Mouse (Mus musculus): ENCODE measurements at regions not wholly inside any gene's neighbourhood (a gene's known extent, or its start where the extent isn't known, plus 50 kb on each side); places are given as distances from the start of the nearest gene placed in this dataset.

DNA sequence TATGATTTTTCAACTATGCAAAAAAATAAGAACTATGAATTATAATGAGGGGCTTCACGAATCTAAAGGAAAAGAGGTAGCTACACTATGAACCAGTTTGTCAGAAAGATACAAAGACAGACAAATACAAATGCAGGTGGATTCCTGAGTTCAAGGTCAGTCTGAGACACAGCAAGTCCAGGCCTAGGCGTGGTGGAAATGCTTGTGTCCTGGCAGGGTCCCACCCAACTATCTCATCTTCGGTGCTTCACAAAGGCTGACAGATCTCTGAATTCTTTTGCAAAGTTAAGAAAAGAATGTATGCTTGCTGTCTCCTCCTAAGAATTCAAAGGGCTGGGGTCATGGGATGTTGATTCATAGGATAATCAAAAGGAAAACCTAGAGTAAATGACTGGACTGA is 132.9 kb upstream of the Abca1 start:
- WGBS: 91% methylated on average over 3 of the region's 3 CpGs
- 0 out of 2 replicates have a peak, but pooled peaks cover 2% of the 10 kb centered on the region for H3K9me3 ChIP-seq (replicated peaks)
- H3K4me3 ChIP-seq (replicated peaks): no peak overlapping the region

GRCm38 (mm10) chr4:53277741-53278525 is 118.2 kb upstream of the Abca1 start:
- H3K4me1 ChIP-seq: peaks cover 8% of the 10 kb centered on the region
- H3K9ac ChIP-seq: no peak overlapping the region
- H3K9me3 ChIP-seq (replicated peaks): no peaks in the 10 kb centered on the region
- no peaks in the 10 kb centered on the region for H3K27me3 ChIP-seq
- 0 out of 2 replicates have a peak overlapping the region, but pooled peaks have one; percentile 4 for H3K4me2 ChIP-seq
- WGBS: 40% methylated on average over 12 of the region's 12 CpGs
- ATAC-seq (replicated peaks; ENCODE audit: low FRiP score): peak; percentile 49; the same call in 1 of the 2 replicates
- H3K4me3 ChIP-seq (replicated peaks): no peak overlapping the region
- no peak overlapping the region for H3K27ac ChIP-seq
- H3K36me3 ChIP-seq: no peaks in the 10 kb centered on the region

More for the DNA sequence above, 132.9 kb upstream of the Abca1 start:
- Histone ChIP-seq H3K4me1 (no peaks in the 10 kb centered on the region), H3K4me2 (no peak overlapping the region), H3K27ac (no peak overlapping the region), H3K9ac (no peak overlapping the region), H3K36me3 (no peaks in the 10 kb centered on the region), H3K27me3 (no peaks in the 10 kb centered on the region)
- no peak for ATAC-seq (replicated peaks; ENCODE audit: low FRiP score)

DNA sequence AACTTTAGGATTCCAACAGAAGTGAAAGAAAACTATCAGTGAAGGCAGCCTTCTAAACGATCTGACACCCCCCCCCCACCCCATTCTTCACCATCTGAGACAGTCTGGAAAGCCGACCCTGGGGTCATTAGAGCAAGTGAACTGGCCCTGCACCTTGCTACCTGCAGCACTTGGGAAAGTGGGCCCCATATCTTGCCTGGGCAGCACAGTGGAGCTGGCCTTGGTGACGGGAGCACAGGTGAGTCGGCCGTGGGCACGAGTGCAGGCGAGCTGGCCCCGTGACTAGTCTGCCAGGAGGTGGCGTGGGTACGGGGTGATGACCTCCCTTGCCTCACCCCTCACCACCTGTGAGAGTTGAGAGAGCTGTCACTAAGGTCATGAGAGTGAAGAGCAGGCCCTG is 110.7 kb upstream of the Abca1 start:
- H3K4me3 ChIP-seq (replicated peaks): no peak overlapping the region
- H3K9me3 ChIP-seq (replicated peaks): no peaks in the 10 kb centered on the region
- no peak overlapping the region for H3K4me2 ChIP-seq
- ATAC-seq (replicated peaks; ENCODE audit: low FRiP score): no peak
- WGBS: 85% methylated on average over 10 of the region's 10 CpGs
- H3K9ac ChIP-seq: no peak overlapping the region
- H3K36me3 ChIP-seq: no peaks in the 10 kb centered on the region
- no peak overlapping the region for H3K27ac ChIP-seq
- H3K4me1 ChIP-seq: no peaks in the 10 kb centered on the region
- H3K27me3 ChIP-seq: no peaks in the 10 kb centered on the region

DNA sequence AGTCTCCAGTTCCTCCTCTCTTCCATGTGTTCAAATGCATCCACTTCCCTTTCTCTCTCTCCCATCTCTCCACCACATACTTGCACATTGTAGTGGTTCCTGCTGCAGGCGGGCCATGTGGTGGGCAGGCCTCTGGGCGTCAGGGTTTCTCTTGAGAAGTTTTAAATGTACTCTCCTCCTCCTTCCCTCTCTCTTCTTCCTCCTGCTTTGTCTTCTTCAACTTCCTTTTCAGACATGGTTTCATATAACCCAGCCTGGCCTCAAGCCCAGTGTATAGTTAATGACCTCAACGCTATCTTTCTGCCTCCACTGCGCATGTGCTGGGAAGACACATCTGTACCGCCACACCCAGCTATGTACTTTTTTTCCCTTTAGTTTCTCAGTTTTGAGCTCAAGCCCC is 110.3 kb upstream of the Abca1 start:
- no peaks in the 10 kb centered on the region for H3K36me3 ChIP-seq
- no peak overlapping the region for H3K27ac ChIP-seq
- no peaks in the 10 kb centered on the region for H3K27me3 ChIP-seq
- ATAC-seq (replicated peaks; ENCODE audit: low FRiP score): no peak
- WGBS: 84% methylated on average over 5 of the region's 5 CpGs
- no peak overlapping the region for H3K9ac ChIP-seq
- H3K4me3 ChIP-seq (replicated peaks): no peak overlapping the region
- H3K4me1 ChIP-seq: no peaks in the 10 kb centered on the region
- H3K4me2 ChIP-seq: no peak overlapping the region
- no peaks in the 10 kb centered on the region for H3K9me3 ChIP-seq (replicated peaks)

DNA sequence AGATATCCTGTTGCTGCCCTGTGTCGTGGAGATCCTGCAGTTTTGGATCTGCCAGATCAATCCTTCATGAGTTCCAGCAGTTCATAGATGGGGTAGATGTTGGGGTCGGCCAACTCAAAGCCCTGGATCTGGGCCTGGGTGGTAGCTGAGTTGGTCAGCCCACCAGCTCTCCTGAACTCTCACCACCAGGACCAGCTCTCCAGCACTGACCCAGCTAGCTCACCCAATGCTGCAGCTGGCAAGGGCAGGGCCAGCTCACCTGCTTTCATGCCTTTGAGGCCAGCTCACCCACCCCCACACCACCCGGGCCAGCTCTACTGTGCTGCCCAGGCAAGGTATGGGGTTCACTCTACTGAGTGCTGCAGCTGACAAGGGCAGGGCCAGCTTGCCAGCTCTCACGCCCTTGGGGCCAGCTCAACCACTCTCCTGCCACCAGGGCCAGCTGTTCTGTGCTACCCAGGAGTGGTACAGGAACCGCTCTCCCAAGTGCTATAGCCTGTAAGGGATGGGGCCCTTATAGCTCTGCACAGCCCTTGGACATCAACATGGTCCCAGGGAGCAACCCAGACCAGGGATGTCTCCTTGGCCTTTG is 109.7 kb upstream of the Abca1 start:
- Histone ChIP-seq H3K27me3 (no peaks in the 10 kb centered on the region), H3K9me3 (replicated peaks) (no peaks in the 10 kb centered on the region), H3K4me1 (no peaks in the 10 kb centered on the region), H3K36me3 (no peaks in the 10 kb centered on the region), H3K9ac (no peak overlapping the region), H3K27ac (no peak overlapping the region), H3K4me2 (no peak overlapping the region), H3K4me3 (replicated peaks) (no peak overlapping the region)
- no peak for ATAC-seq (replicated peaks; ENCODE audit: low FRiP score)
- 92% methylated on average over 5 of the region's 5 CpGs for WGBS

DNA sequence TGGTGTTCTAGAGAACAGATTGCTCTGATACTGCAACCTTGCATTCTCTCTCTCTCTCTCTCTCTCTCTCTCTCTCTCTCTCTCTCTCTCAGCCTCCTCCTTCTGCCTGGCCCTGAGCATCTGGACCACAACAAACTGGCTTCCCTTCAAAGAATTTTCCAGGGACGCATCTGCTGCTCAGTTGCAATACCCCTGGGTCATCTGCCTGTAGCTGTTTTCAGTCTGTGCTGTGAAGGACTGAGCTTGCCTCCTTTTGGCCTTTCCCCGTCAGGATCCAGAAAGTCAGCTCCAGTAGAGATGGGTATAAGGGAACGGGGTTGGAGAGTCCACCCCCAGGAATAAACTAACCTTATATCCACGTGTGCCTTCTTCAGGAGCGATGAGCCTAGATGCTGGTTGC is 105.2 kb upstream of the Abca1 start:
- Histone ChIP-seq H3K36me3 (no peaks in the 10 kb centered on the region), H3K9ac (no peak overlapping the region), H3K9me3 (replicated peaks) (no peaks in the 10 kb centered on the region), H3K4me3 (replicated peaks) (no peak overlapping the region), H3K27me3 (no peaks in the 10 kb centered on the region), H3K4me1 (peaks cover 7% of the 10 kb centered on the region; the same call in 1 of the 2 replicates), H3K27ac (no peak overlapping the region), H3K4me2 (no peak overlapping the region)
- ATAC-seq (replicated peaks; ENCODE audit: low FRiP score): no peak
- 85% methylated on average over 5 of the region's 5 CpGs for WGBS

GRCm38 (mm10) chr4:53264501-53264900 is 104.8 kb upstream of the Abca1 start:
- Histone ChIP-seq H3K9me3 (replicated peaks) (no peaks in the 10 kb centered on the region), H3K9ac (no peak overlapping the region), H3K4me3 (replicated peaks) (no peak overlapping the region), H3K4me1 (peaks cover 7% of the 10 kb centered on the region; the same call in 1 of the 2 replicates), H3K27ac (no peak overlapping the region), H3K27me3 (no peaks in the 10 kb centered on the region), H3K4me2 (no peak overlapping the region), H3K36me3 (no peaks in the 10 kb centered on the region)
- no peak for ATAC-seq (replicated peaks; ENCODE audit: low FRiP score)
- 72% methylated on average over 2 of the region's 2 CpGs for WGBS

DNA sequence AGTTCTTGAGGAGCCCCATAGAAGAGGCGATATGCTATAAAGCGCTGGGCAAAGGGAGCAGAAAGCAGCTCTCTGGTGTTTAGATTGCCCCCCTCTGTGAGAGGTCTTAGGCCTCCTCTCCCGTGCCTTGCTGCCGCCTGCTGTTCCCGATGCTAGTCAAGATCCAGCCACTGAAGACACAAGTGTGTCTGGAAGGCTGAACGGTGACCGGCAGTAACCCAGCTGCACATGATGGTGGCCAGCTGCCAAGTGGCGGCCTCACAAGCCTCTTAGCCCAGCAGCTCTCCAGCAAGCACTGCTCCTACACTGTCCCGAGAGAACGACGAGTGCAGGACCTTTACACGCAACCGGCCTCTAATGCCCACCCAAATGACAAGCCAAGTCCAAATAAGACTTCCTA is 104.1 kb upstream of the Abca1 start:
- no peak overlapping the region for H3K27ac ChIP-seq
- H3K4me2 ChIP-seq: 0 out of 2 replicates have a peak overlapping the region, but pooled peaks have one; percentile 12
- H3K9ac ChIP-seq: no peak overlapping the region

GRCm38 (mm10) chr4:53262466-53262865 is 102.8 kb upstream of the Abca1 start:
- Histone ChIP-seq H3K4me3 (replicated peaks) (no peak overlapping the region), H3K27ac (no peak overlapping the region), H3K4me1 (peaks cover 7% of the 10 kb centered on the region; the same call in 1 of the 2 replicates), H3K9me3 (replicated peaks) (no peaks in the 10 kb centered on the region), H3K27me3 (no peaks in the 10 kb centered on the region), H3K36me3 (no peaks in the 10 kb centered on the region), H3K4me2 (no peak overlapping the region), H3K9ac (no peak overlapping the region)
- WGBS: 73% methylated on average over 5 of the region's 5 CpGs
- ATAC-seq (replicated peaks; ENCODE audit: low FRiP score): no peak

More for the DNA sequence above, 104.1 kb upstream of the Abca1 start:
- ATAC-seq (replicated peaks; ENCODE audit: low FRiP score): peak; percentile 86
- no peaks in the 10 kb centered on the region for H3K9me3 ChIP-seq (replicated peaks)
- no peaks in the 10 kb centered on the region for H3K36me3 ChIP-seq
- WGBS: 48% methylated on average over 13 of the region's 13 CpGs
- H3K4me1 ChIP-seq: peaks cover 7% of the 10 kb centered on the region; the same call in 1 of the 2 replicates
- no peaks in the 10 kb centered on the region for H3K27me3 ChIP-seq
- H3K4me3 ChIP-seq (replicated peaks): no peak overlapping the region

DNA sequence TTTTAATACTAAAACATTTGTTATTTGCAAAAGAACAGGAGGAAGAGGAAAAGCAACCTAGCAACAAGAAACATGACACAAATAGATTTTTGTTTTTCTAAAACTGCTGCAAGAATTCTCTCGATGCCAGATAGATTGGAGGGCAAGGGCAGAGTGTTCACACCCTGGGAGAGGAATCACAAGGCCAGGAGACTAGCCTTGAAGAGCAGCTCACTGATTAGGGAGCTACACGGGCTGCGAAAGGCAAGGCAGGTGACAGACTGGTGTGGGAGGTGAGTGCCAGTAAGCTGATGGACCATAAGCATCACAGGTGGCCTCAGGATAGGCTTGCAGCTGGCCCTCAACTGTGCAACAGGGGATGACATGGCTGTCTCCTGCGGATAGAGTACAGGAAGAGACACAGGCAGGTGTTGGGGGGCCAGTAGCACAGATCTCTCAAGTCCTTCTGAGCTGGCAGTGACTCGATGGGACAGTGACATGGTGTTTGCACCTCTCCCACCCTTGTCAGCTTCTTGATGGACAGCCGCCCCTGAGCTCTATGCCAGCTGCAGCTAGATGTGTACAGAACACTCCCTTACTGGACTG is 102.0 kb upstream of the Abca1 start:
- H3K4me3 ChIP-seq (replicated peaks): no peak overlapping the region
- no peaks in the 10 kb centered on the region for H3K9me3 ChIP-seq (replicated peaks)
- H3K9ac ChIP-seq: no peak overlapping the region
- H3K27me3 ChIP-seq: no peaks in the 10 kb centered on the region
- ATAC-seq (replicated peaks; ENCODE audit: low FRiP score): no peak
- peaks cover 7% of the 10 kb centered on the region; the same call in 1 of the 2 replicates for H3K4me1 ChIP-seq
- 68% methylated on average over 6 of the region's 6 CpGs for WGBS
- H3K36me3 ChIP-seq: no peaks in the 10 kb centered on the region
- H3K27ac ChIP-seq: no peak overlapping the region
- no peak overlapping the region for H3K4me2 ChIP-seq

- no peaks in the 10 kb centered on the region for H3K9me3 ChIP-seq (replicated peaks)
- no peak overlapping the region for H3K27ac ChIP-seq
- no peaks in the 10 kb centered on the region for H3K27me3 ChIP-seq
- H3K4me3 ChIP-seq (replicated peaks): no peak overlapping the region
- no peak overlapping the region for H3K9ac ChIP-seq
- ATAC-seq (replicated peaks; ENCODE audit: low FRiP score): no peak
- no peak overlapping the region for H3K4me2 ChIP-seq
- peaks cover 7% of the 10 kb centered on the region; the same call in 1 of the 2 replicates for H3K4me1 ChIP-seq
- WGBS: 86% methylated on average over 6 of the region's 6 CpGs
- H3K36me3 ChIP-seq: no peaks in the 10 kb centered on the region
Measured at GRCm38 (mm10) chr4:53258975-53259374, 99.3 kb upstream of the Abca1 start.

DNA sequence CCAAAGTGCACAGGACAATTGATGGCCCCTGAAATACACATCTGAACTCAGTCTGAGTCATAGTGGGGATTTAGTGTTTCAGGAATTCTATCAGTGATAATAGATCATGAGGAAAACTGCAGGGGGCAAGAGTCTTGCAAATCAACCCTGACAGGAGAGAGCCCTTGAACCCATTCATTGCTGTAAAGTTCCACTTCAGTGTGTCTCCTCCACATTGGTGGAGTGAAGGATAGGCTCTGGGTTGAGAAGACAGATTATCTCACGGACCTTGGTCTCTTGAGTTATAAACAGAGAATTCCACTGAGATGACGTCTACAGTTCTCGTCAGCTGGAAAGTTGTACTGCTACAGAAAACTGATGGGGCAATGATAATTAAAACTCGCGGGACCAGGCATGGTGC is 97.3 kb upstream of the Abca1 start:
- no peaks in the 10 kb centered on the region for H3K36me3 ChIP-seq
- H3K4me2 ChIP-seq: no peak overlapping the region
- H3K9me3 ChIP-seq (replicated peaks): no peaks in the 10 kb centered on the region
- H3K27me3 ChIP-seq: no peaks in the 10 kb centered on the region
- H3K4me3 ChIP-seq (replicated peaks): no peak overlapping the region
- no peak for ATAC-seq (replicated peaks; ENCODE audit: low FRiP score)
- 62% methylated on average over 5 of the region's 5 CpGs for WGBS
- H3K4me1 ChIP-seq: no peaks in the 10 kb centered on the region
- no peak overlapping the region for H3K27ac ChIP-seq
- no peak overlapping the region for H3K9ac ChIP-seq
